Mouse (Mus musculus) heart, embryonic 15.5 days (tissue): Measurements from ENCODE around the gene Dpysl4. TPM values are rescaled to one million over a fixed set of nuclear protein-coding genes. Genes with fewer than 3 reads are reported as not detected.
A peak's percentile ranks its signal among the peaks of the same experiment; 100 is the strongest.

Source experiments
- ATAC-seq: fragments of 200-750 bp; cut with Nextera tagmentation; replicated peaks from 2 replicates; pipeline ENCODE4 v1.8.0; 2017; ENCODE audit warnings: low read depth, moderate TSS enrichment; ENCODE audit not compliant: insufficient number of reproducible peaks, insufficient read depth, low FRiP score
- H3K27ac ChIP-seq: fragments of 300-500 bp; sonication (generic); 2 replicates; pipeline ENCODE4 v1.5.1; 2015; ENCODE audit warnings: mild to moderate bottlenecking, inconsistent platforms
- H3K27me3 ChIP-seq: fragments of 300-500 bp; sonication (generic); 2 replicates; pipeline ENCODE4 v1.6.1; 2015; ENCODE audit warnings: inconsistent platforms
- H3K36me3 ChIP-seq: fragments of 300-500 bp; sonication (generic); 2 replicates; pipeline ENCODE4 v1.6.1; 2015; ENCODE audit warnings: mild to moderate bottlenecking, inconsistent platforms
- H3K4me1 ChIP-seq: fragments of 300-500 bp; sonication (generic); replicated peaks from 2 replicates; pipeline ENCODE4 v1.6.1; 2015; ENCODE audit warnings: inconsistent platforms
- H3K4me2 ChIP-seq: fragments of 300-500 bp; sonication (generic); 2 replicates; pipeline ENCODE4 v1.6.1; 2015; ENCODE audit warnings: inconsistent platforms, mild to moderate bottlenecking, moderate library complexity
- H3K4me3 ChIP-seq: fragments of 300-500 bp; sonication (generic); 2 replicates; pipeline ENCODE4 v1.5.1; 2015; ENCODE audit warnings: mild to moderate bottlenecking, inconsistent platforms
- H3K9ac ChIP-seq: fragments of 300-500 bp; sonication (generic); 2 replicates; pipeline ENCODE4 v1.6.1; 2015; ENCODE audit warnings: mild to moderate bottlenecking, inconsistent platforms
- H3K9me3 ChIP-seq: fragments of 300-500 bp; sonication (generic); replicated peaks from 2 replicates; pipeline ENCODE4 v1.6.1; 2016; ENCODE audit warnings: inconsistent platforms
- WGBS: fragments of 180-500 bp; shearing (Covaris S2); methylation state at CpG from one replicate; pipeline ENCODE4 v1.1.7; 2015; ENCODE audit warnings: mixed read lengths; 5-methylcytosine and 5-hydroxymethylcytosine counted together
- polyA plus RNA-seq: library from polyadenylated mRNA; unstranded; fragments of >200 nt; fragmentation: Nextera tagmentation; extraction: Ambion mirVana; gene quantifications from 2 replicates; pipeline ENCODE4 v1.2.1, GENCODE M21; 2015

Gene Dpysl4
- polyA plus RNA-seq, 1 experiment from 2014 or later, result 3.6 TPM

DNA sequence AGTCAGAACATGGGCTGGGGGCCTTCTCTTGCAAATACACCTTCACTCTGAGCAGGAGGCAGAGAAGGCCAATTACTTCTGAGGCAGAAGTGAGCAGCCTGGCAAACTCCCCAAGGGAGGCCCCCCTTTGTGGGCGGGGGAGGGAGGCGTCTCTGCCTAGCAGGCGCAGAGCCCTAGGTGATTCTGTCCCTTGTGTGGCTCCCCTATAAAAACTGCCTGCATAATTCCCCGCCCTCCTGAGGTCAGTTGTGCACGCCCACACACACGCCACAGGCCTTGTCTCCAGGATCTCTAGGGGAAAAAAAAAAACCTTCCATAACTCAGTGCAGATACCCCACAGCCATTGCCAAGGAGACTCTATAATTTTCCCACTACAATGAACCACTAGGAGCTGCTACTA, 44.6 kb downstream of the Dpysl4 start:
- no peak overlapping the region for H3K4me2 ChIP-seq
- H3K4me3 ChIP-seq, result no peak overlapping the region
- H3K9me3 ChIP-seq, result no peaks in the 10 kb centered on the region
- ATAC-seq, result no peak
- H3K36me3 ChIP-seq, result no peaks in the 10 kb centered on the region
- no peak overlapping the region for H3K27ac ChIP-seq
- WGBS, result 65% methylated on average over 6 of the region's 6 CpGs
- H3K27me3 ChIP-seq, result peaks cover 11% of the 10 kb centered on the region
- H3K9ac ChIP-seq, result no peak overlapping the region
- H3K4me1 ChIP-seq, result peaks cover 17% of the 10 kb centered on the region

DNA sequence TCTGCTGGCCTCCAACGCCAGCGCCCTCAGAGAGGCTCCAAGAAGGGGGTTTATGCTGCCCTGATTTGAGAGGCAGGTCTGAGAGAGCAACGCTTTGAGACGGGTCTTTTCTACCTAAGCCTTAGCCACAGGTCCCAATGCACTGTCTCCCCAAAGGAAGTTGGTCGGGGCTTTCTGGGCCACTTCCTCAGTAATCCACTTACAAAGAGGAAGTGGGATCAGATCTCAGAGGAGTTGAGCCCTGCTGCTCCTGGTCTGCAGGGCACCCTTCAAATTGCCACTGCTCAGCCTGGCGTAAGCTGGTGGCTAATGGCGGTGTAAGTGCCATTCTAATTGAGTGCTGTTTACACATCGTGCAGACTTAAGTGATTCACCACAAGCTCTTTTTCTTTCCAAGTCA, 45.7 kb downstream of the Dpysl4 start:
- peaks cover 16% of the 10 kb centered on the region for H3K4me1 ChIP-seq
- H3K27me3 ChIP-seq, result peaks cover 11% of the 10 kb centered on the region
- no peak overlapping the region for H3K27ac ChIP-seq
- WGBS, result 69% methylated on average over 8 of the region's 8 CpGs
- no peak overlapping the region for H3K9ac ChIP-seq
- no peak for ATAC-seq
- H3K36me3 ChIP-seq, result no peaks in the 10 kb centered on the region
- H3K4me3 ChIP-seq, result no peak overlapping the region
- no peaks in the 10 kb centered on the region for H3K9me3 ChIP-seq
- H3K4me2 ChIP-seq, result no peak overlapping the region

DNA sequence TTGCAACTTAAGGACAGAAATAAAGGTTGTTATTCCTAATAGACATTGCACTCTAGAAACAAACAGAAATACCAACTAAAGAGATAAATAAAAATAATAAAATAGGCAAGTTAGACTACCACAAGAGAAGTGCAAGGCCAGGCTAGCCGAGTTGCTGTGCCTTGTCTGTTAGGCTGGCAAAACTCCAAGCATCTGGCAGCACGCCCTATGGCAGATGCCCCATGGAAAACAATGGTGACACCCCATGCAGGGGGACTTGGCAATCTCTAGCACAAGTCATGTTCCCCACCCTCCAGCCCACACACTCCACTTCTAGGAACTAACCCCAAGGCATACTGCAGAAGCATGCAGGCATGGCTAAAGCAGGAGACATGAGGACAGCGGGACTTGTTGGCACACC, 47.6 kb downstream of the Dpysl4 start:
- H3K4me2 ChIP-seq, result no peak overlapping the region
- H3K4me3 ChIP-seq, result no peak overlapping the region
- peaks cover 15% of the 10 kb centered on the region for H3K4me1 ChIP-seq
- H3K9me3 ChIP-seq, result no peaks in the 10 kb centered on the region
- no peak for ATAC-seq
- no peaks in the 10 kb centered on the region for H3K36me3 ChIP-seq
- H3K27ac ChIP-seq, result no peak overlapping the region
- H3K9ac ChIP-seq, result no peak overlapping the region
- WGBS, result 61% methylated on average over 3 of the region's 3 CpGs
- peaks cover 7% of the 10 kb centered on the region; the same call in 1 of the 2 replicates for H3K27me3 ChIP-seq

DNA sequence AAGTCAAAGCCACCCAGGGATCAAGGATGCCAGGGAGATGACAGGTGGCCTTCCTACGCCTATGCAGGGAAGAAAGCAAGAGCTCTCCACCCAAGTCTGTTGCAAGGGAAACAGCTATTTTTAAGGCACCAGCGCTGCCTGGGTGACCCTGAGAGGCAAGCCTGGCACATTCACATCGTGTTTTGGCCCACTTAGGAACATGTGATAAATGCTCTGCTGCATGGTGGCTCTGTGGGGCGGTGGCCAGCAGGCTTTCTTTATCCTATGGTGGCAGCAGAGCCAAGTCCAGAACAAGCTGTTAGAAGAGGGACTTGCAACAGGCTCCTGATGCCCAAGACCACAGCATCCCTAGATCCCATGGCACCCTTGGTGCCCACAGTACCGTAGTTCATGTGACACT, 49.4 kb downstream of the Dpysl4 start:
- Histone ChIP-seq H3K4me2 (no peak overlapping the region), H3K4me3 (no peak overlapping the region), H3K4me1 (peaks cover 15% of the 10 kb centered on the region), H3K27ac (peak overlapping the region; percentile 57), H3K27me3 (no peaks in the 10 kb centered on the region), H3K36me3 (no peaks in the 10 kb centered on the region), H3K9ac (no peak overlapping the region), H3K9me3 (no peaks in the 10 kb centered on the region)
- ATAC-seq, result peak; percentile 68
- WGBS, result 44% methylated on average over 5 of the region's 5 CpGs

DNA sequence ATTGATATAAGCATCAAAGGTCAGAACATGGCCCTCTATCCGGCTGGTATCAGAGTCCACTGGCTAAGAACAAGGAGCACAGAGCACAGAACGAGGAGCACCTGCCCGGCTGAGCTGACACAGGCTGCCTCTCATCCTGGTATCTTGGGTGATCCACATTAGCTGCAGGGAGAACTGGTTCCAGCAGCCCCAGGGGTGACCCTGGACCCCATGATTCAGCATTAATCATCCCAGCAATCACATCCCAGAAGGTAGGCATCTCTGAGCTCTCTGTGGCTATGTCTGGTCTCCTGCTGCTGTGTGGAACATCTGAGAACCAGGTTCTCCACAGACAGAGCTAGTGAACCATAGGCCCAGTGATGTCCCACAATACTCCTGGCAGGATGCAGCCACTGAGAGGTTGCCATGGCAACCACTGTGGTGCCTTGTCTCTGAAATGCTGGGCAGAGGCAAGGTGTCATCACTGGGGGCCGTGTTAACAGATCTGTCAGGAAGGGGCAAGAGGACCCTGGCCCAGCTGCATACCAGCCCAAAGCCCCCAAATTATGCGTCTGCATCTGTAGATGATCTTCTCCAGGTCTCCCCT, 51.2 kb downstream of the Dpysl4 start:
- ATAC-seq, result no peak
- WGBS, result 72% methylated on average over 5 of the region's 5 CpGs
- no peak overlapping the region for H3K4me2 ChIP-seq

DNA sequence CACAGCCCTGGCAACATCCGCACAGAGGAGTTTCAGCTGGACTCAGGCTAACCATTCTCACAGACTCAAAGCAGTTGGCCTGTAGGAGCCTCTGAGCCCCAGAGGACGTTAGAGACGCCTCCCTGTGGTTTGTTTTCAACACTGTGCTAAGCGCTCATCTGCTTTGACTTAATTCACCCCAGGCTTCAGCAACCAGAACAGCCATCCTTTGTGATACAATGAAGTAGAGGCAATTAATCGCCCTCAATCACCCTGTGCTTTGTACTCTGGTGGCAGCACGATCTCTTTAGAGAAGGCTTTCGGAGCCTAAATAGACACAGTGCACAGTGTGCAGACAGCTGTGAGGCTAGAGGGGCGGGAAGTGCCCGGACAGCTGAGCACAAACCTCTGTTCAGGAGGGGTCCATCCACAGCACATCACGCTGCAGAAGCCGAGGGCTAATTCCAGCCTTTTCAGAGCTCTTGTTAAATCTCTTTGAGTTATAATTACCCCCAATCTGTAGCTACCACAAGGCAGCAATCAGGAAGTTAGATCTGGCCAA, 54.2 kb downstream of the Dpysl4 start:
- no peaks in the 10 kb centered on the region for H3K27me3 ChIP-seq
- no peak overlapping the region for H3K4me3 ChIP-seq
- ATAC-seq, result no peak
- no peaks in the 10 kb centered on the region for H3K36me3 ChIP-seq
- 29% methylated on average over 11 of the region's 11 CpGs for WGBS
- no peak overlapping the region for H3K27ac ChIP-seq
- no peaks in the 10 kb centered on the region for H3K9me3 ChIP-seq
- H3K4me1 ChIP-seq, result peaks cover 11% of the 10 kb centered on the region
- no peak overlapping the region for H3K9ac ChIP-seq
- H3K4me2 ChIP-seq, result no peak overlapping the region

More for the DNA sequence above, 51.2 kb downstream of the Dpysl4 start:
- Histone ChIP-seq H3K27ac (no peak overlapping the region), H3K9ac (no peak overlapping the region), H3K27me3 (no peaks in the 10 kb centered on the region), H3K9me3 (no peaks in the 10 kb centered on the region), H3K4me1 (peaks cover 15% of the 10 kb centered on the region), H3K36me3 (no peaks in the 10 kb centered on the region), H3K4me3 (no peak overlapping the region)

DNA sequence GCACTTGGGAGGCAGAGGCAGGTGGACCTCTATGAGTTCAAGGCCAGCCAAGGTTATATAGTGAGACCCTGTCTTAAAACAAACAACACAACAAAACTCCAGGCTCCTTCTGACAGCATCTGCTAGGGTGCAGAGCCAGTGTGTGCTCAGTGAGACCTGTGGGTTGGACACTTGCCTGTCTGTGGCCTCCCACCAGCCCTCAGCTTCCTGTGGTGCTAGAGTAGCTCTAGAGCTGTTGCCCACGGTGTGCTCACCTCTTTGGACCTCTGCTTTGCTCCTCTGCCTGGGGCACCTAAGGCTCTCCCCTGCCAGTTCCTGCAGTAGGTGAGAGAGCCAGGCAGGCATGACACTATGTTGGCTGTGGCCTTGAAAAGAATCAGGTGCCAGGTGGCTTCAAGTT, 58.0 kb downstream of the Dpysl4 start:
- ATAC-seq, result no peak
- Histone ChIP-seq H3K4me2 (no peak overlapping the region), H3K9me3 (no peaks in the 10 kb centered on the region), H3K27ac (no peak overlapping the region), H3K36me3 (no peaks in the 10 kb centered on the region), H3K4me1 (peaks cover 3% of the 10 kb centered on the region; the same call in 1 of the 2 replicates), H3K27me3 (no peaks in the 10 kb centered on the region), H3K4me3 (no peak overlapping the region), H3K9ac (no peak overlapping the region)
- 59% methylated on average over 1 of the region's 1 CpGs for WGBS

DNA sequence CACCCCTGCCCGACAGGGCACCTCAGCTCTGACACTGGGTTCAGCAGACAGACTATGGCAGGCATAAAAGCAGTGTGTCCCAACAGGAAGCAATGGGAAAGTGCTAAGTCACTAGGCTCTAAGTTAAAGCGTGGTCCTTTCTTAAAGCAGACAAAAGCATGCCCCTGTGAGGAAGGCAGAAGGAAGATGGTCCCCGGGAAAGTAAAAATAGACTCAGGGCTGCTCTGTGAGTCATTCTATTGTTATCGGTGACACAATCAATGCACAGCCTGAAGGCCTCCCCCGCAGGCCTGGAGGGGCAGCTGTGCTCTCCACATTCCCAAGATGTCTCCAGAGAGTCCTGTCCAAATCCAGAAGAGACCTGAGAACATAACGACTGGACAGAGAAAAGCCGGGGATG, 60.1 kb downstream of the Dpysl4 start:
- Histone ChIP-seq H3K4me2 (no peak overlapping the region), H3K36me3 (no peaks in the 10 kb centered on the region), H3K9ac (no peak overlapping the region), H3K4me3 (no peak overlapping the region), H3K27me3 (peaks cover 16% of the 10 kb centered on the region), H3K9me3 (no peaks in the 10 kb centered on the region), H3K27ac (no peak overlapping the region), H3K4me1 (peaks cover 3% of the 10 kb centered on the region; the same call in 1 of the 2 replicates)
- ATAC-seq, result no peak; the same call in 1 of the 2 replicates
- 23% methylated on average over 7 of the region's 7 CpGs for WGBS

DNA sequence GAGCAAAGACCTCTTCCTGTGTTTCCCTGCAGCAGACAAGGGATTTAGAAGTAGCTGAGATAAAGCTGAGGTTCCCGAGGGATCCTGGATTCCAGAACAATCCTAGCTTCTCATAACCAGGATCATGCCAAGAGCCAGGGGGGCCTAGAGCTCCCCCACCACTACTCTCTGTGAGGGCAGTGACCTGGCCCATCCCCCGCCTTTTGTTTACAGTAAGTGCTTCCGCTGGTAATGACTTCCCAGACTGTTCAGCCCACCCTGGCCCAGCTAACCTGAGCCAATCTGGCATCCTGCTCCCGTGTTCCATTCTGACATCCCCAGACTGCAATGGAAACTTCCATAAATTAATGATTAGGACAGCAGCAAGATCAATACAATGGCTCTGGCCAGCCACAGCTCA, 61.6 kb downstream of the Dpysl4 start:
- H3K4me2 ChIP-seq, result no peak overlapping the region
- H3K4me3 ChIP-seq, result no peak overlapping the region
- ATAC-seq, result no peak
- peaks cover 3% of the 10 kb centered on the region; the same call in 1 of the 2 replicates for H3K4me1 ChIP-seq
- H3K36me3 ChIP-seq, result no peaks in the 10 kb centered on the region
- H3K9ac ChIP-seq, result no peak overlapping the region
- WGBS, result 47% methylated on average over 4 of the region's 4 CpGs
- no peaks in the 10 kb centered on the region for H3K9me3 ChIP-seq
- no peak overlapping the region for H3K27ac ChIP-seq
- peaks cover 21% of the 10 kb centered on the region for H3K27me3 ChIP-seq

DNA sequence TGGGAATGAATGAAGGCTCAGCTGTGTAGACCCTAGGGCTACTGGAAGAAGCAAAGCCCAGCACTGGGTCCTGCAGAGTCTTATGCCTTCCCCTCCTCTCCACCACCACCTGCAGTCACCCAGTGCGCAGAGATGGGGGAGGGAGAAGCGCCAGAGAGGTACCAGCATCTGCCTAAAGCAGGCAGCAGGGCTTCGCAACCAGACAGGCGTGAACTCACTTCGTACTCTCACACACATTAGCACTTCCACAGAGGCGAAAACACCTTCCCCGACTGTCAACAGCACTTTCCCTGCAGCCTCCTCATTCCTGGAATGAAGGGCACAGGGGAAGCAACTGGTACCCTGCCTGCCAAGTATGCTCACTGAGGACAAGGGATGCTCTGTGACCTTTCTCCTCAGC, 63.6 kb downstream of the Dpysl4 start:
- H3K36me3 ChIP-seq, result no peaks in the 10 kb centered on the region
- 27% methylated on average over 7 of the region's 7 CpGs for WGBS
- no peak overlapping the region for H3K27ac ChIP-seq
- peaks cover 33% of the 10 kb centered on the region for H3K27me3 ChIP-seq
- H3K4me3 ChIP-seq, result no peak overlapping the region
- no peak overlapping the region for H3K9ac ChIP-seq
- H3K4me2 ChIP-seq, result no peak overlapping the region
- H3K9me3 ChIP-seq, result no peaks in the 10 kb centered on the region
- no peak for ATAC-seq
- H3K4me1 ChIP-seq, result peaks cover 3% of the 10 kb centered on the region; the same call in 1 of the 2 replicates

DNA sequence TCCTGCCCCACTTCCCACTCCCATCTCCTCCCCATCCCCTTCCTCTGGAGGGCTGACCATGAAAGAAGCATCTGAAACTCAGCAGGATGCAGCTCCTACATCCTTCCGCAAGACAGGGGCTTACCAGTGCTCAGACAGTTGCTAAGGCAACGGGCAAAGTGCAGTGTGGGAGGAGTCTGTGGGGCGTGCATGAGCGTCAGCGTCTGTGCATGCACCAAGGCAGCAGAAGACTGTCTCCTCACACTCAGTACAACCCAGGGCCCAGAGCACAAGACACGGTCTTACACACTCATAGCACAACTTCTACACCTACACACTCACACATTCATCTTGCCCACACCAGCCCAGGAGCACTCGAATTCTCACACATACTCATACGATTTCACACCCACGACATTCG, 65.3 kb downstream of the Dpysl4 start:
- ATAC-seq, result no peak; the same call in 1 of the 2 replicates
- H3K9ac ChIP-seq, result no peak overlapping the region
- H3K9me3 ChIP-seq, result no peaks in the 10 kb centered on the region
- no peaks in the 10 kb centered on the region for H3K36me3 ChIP-seq
- H3K4me1 ChIP-seq, result peaks cover 3% of the 10 kb centered on the region; the same call in 1 of the 2 replicates
- peaks cover 42% of the 10 kb centered on the region for H3K27me3 ChIP-seq
- no peak overlapping the region for H3K4me2 ChIP-seq
- H3K4me3 ChIP-seq, result no peak overlapping the region
- no peak overlapping the region for H3K27ac ChIP-seq
- 34% methylated on average over 10 of the region's 10 CpGs for WGBS
